Mouse (Mus musculus) megakaryocyte, embryonic 14.5 days (primary cell): ENCODE data around the gene Nle1. TPM values are rescaled to one million over a fixed set of nuclear protein-coding genes. Genes with fewer than 3 reads are reported as not detected.

Source experiments
- H3K27me3 ChIP-seq: replicated peaks from 2 replicates; pipeline ENCODE3; 2012; ENCODE audit warnings: inconsistent platforms
- H3K36me3 ChIP-seq: replicated peaks from 2 replicates; pipeline ENCODE3; 2012; ENCODE audit warnings: low read length, inconsistent platforms, mixed read lengths
- H3K4me1 ChIP-seq: 2 replicates; pipeline ENCODE4 v1.6.1; 2012; ENCODE audit warnings: inconsistent platforms
- H3K4me3 ChIP-seq: replicated peaks from 2 replicates; pipeline ENCODE3; 2012; ENCODE audit warnings: moderate library complexity, mild to moderate bottlenecking, inconsistent platforms
- H3K9me3 ChIP-seq: 2 replicates; pipeline ENCODE4 v1.6.1; 2012; ENCODE audit warnings: inconsistent platforms
- FLI1 ChIP-seq: IDR thresholded peaks from 2 replicates; pipeline ENCODE4 v1.6.1; 2012; ENCODE audit warnings: low read length, inconsistent platforms, mixed read lengths
- GATA1 ChIP-seq: IDR thresholded peaks from 3 replicates; pipeline ENCODE4 v1.6.1; 2012; ENCODE audit warnings: mixed read lengths, low read length, inconsistent platforms, borderline replicate concordance
- polyA plus RNA-seq: library from polyadenylated mRNA; stranded (reverse); fragments of >175 nt; gene quantifications from 2 replicates; pipeline ENCODE4 v1.2.3, GENCODE M21; 2012; ENCODE audit warnings: low replicate concordance; ENCODE audit not compliant: insufficient read depth

Nle1 gene
- polyA plus RNA-seq, 1 experiment = 24.4 TPM

- no peaks in the 10 kb centered on the region for H3K27me3 ChIP-seq
- no peak for TF ChIP-seq FLI1
- no peak for TF ChIP-seq GATA1
- peaks cover 72% of the 10 kb centered on the region for H3K36me3 ChIP-seq
- H3K9me3 ChIP-seq = no peaks in the 10 kb centered on the region
- peak overlapping the region; percentile 23 for H3K4me3 ChIP-seq
- peaks cover 84% of the 10 kb centered on the region for H3K4me1 ChIP-seq
These were observed 47.5 kb downstream of the Nle1 start for GRCm38 (mm10) chr11:82860759-82861158.

DNA sequence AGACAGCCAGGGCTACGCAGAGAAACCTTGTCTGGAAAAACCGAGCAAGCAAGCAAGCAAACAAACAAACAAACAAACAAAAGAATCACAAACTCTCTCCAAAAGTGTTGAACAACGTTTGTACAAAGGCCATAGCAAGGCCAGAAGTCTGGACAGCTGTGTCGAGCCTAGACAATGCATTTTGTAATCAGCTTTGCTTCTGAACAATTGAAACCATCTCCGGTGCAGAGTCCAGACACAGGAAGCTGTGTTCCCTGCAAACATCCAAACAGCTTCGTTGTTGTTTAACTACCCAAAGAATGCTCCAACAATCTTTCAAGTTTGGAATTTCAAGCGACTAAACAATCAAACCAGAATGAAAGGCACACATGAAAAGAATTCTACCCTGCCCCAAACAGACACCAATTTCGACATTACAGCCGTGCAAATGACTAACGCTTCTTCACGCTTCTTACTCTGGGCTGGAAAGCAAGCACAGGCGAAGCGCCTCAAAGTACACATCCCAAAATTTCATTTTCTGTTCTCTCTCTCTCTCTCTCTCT lies 50.8 kb downstream of the Nle1 start:
- no peak overlapping the region for H3K4me3 ChIP-seq
- peaks cover 85% of the 10 kb centered on the region for H3K36me3 ChIP-seq
- no peaks in the 10 kb centered on the region for H3K27me3 ChIP-seq
- H3K4me1 ChIP-seq = peaks cover 86% of the 10 kb centered on the region
- no peaks in the 10 kb centered on the region for H3K9me3 ChIP-seq
- TF ChIP-seq FLI1 (no peak), GATA1 (no peak)

GRCm38 (mm10) chr11:82856032-82856431 lies 52.2 kb downstream of the Nle1 start:
- TF ChIP-seq FLI1 (no peak), GATA1 (no peak)
- Histone ChIP-seq H3K4me1 (peaks cover 86% of the 10 kb centered on the region), H3K4me3 (no peak overlapping the region), H3K9me3 (no peaks in the 10 kb centered on the region), H3K36me3 (peaks cover 83% of the 10 kb centered on the region), H3K27me3 (no peaks in the 10 kb centered on the region)

- peaks cover 82% of the 10 kb centered on the region for H3K36me3 ChIP-seq
- TF ChIP-seq GATA1 (no peak), FLI1 (no peak)
- peak overlapping the region; percentile 35 for H3K4me3 ChIP-seq
- peaks cover 86% of the 10 kb centered on the region for H3K4me1 ChIP-seq
- H3K27me3 ChIP-seq = no peaks in the 10 kb centered on the region
- H3K9me3 ChIP-seq = no peaks in the 10 kb centered on the region
These were observed 52.8 kb downstream of the Nle1 start for GRCm38 (mm10) chr11:82855327-82855973.

DNA sequence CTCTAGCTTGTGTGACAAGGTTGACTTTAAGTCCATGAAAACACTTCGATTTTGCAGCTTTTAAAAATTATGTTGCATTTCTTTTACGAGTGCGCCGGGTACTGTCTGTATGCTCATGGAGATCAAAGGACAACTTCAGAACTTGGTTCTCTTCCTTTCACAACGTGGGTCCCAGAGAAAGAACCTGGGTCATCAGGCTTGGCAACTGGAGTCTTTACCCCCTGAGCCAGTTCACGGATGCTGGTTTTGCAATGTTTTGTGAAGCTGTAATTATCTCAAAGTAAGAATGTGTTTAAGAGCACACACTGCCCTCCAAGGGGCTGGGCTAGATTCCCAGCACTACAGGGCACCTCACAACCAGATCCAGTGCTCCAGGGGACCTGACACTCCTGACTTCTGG lies 54.1 kb downstream of the Nle1 start:
- TF ChIP-seq GATA1 (no peak), FLI1 (no peak)
- no peaks in the 10 kb centered on the region for H3K27me3 ChIP-seq
- no peaks in the 10 kb centered on the region for H3K9me3 ChIP-seq
- H3K4me3 ChIP-seq = no peak overlapping the region
- H3K36me3 ChIP-seq = peaks cover 84% of the 10 kb centered on the region
- H3K4me1 ChIP-seq = peaks cover 93% of the 10 kb centered on the region

- Histone ChIP-seq H3K9me3 (no peaks in the 10 kb centered on the region), H3K36me3 (peaks cover 77% of the 10 kb centered on the region), H3K27me3 (no peaks in the 10 kb centered on the region), H3K4me1 (peaks cover 94% of the 10 kb centered on the region), H3K4me3 (no peak overlapping the region)
- TF ChIP-seq FLI1 = no peak
- TF ChIP-seq GATA1 = no peak
These were observed 55.3 kb downstream of the Nle1 start for GRCm38 (mm10) chr11:82852958-82853357.

DNA sequence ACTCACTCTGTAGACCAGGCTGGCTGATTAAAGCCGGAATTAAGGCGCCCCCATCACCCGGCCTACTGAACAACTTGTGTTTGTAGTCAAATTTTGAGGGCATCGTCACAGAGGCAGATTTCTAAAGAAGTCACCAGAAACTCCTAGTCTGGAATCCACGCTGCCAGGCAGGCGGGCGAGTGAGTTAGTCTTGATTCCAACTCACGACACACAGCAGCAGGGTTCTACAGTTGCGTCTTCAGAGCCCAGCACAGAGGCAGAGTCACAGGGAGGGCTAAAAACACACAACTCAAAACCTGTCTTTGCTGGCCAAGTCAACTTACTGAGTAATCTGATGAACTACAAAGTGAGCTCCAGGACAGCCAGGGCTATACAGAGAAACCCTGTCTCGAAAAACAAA lies 55.7 kb downstream of the Nle1 start:
- Histone ChIP-seq H3K36me3 (peaks cover 74% of the 10 kb centered on the region), H3K27me3 (no peaks in the 10 kb centered on the region), H3K4me1 (peaks cover 96% of the 10 kb centered on the region), H3K9me3 (no peaks in the 10 kb centered on the region), H3K4me3 (no peak overlapping the region)
- TF ChIP-seq GATA1 = no peak
- TF ChIP-seq FLI1 = no peak

GRCm38 (mm10) chr11:82852115-82852514 lies 56.1 kb downstream of the Nle1 start:
- Histone ChIP-seq H3K36me3 (peaks cover 70% of the 10 kb centered on the region), H3K4me1 (peaks cover 96% of the 10 kb centered on the region), H3K9me3 (no peaks in the 10 kb centered on the region), H3K27me3 (no peaks in the 10 kb centered on the region), H3K4me3 (no peak overlapping the region)
- no peak for TF ChIP-seq FLI1
- TF ChIP-seq GATA1 = no peak

Other genes with a start within 250 kb of the Nle1 start
- 0.47 TPM in 1 of 2 replicates, not detected in the other for gene Cct6b, start 144.1 kb downstream of the Nle1 start, polyA plus RNA-seq
- gene Zfp830, start 144.1 kb downstream of the Nle1 start, polyA plus RNA-seq = 3.3 and 16.1 TPM in 2 replicates
- 29.8 and 53.0 TPM in 2 replicates for gene Lig3, start 127.3 kb downstream of the Nle1 start, polyA plus RNA-seq
- 5.6 and 33.5 TPM in 2 replicates for gene Rffl, start 37.2 kb downstream of the Nle1 start, polyA plus RNA-seq
- gene Rad51d, start 17.8 kb downstream of the Nle1 start, polyA plus RNA-seq = 1.3 and 11.6 TPM in 2 replicates
- gene Fndc8, start 16.3 kb downstream of the Nle1 start, polyA plus RNA-seq = not detected in 2 replicates
- gene Unc45b, start 2.1 kb upstream of the Nle1 start, polyA plus RNA-seq = not detected in 2 replicates
- gene Slfn5, start 42.9 kb upstream of the Nle1 start, polyA plus RNA-seq = 1.5 TPM in 1 of 2 replicates, not detected in the other
- 1.9 TPM in 1 of 2 replicates, not detected in the other for gene Slfn9, start 83.4 kb upstream of the Nle1 start, polyA plus RNA-seq
- gene Slfn8, start 112.4 kb upstream of the Nle1 start, polyA plus RNA-seq = 1.3 TPM in 1 of 2 replicates, not detected in the other
- gene Slfn2, start 156.7 kb upstream of the Nle1 start, polyA plus RNA-seq = 9.0 TPM in 1 of 2 replicates, not detected in the other
- gene Slfn1, start 208.4 kb upstream of the Nle1 start, polyA plus RNA-seq = 0.28 TPM in 1 of 2 replicates, not detected in the other